Comparison of ENCODE assay signal across 14 mouse cellular contexts in genomic region chr17:69770046-69770445, GRCm38 (mm10).
DNase-seq lines count a peak whose midpoint lies in the region; ATAC-seq and TF ChIP-seq lines count a peak whose summit lies in the region.
"Had no signal": no experiment of that assay in that cellular context is flagged by ENCODE, and none has a peak within 500 bp of the region (broad histone marks: within the 10 kb centered on the region; RNA-seq: fewer than 3 reads in every experiment).

No protein-coding gene starts in this region.

- no peak for TF ChIP-seq CTCF in hindbrain, postnatal 0 days (IDR thresholded peaks at IDR 0.05; ENCODE audit: low read depth)

- H3K9me3 ChIP-seq in forebrain, embryonic 15.5 days: no peaks in the 10 kb centered on the region
- no peaks in the 10 kb centered on the region for H3K9me3 ChIP-seq in forebrain, embryonic 12.5 days
- H3K9me3 ChIP-seq in hindbrain, postnatal 0 days (ENCODE audit: low read length): no peaks in the 10 kb centered on the region
- H3K9me3 ChIP-seq: limb, embryonic 12.5 days; neural tube, embryonic 13.5 days had no signal

- no peaks in the 10 kb centered on the region for H3K27me3 ChIP-seq in forebrain, embryonic 15.5 days
- H3K27me3 ChIP-seq in forebrain, embryonic 12.5 days: no peaks in the 10 kb centered on the region
- H3K27me3 ChIP-seq in hindbrain, postnatal 0 days (ENCODE audit: insufficient read depth, low read length): no peaks in the 10 kb centered on the region
- H3K27me3 ChIP-seq: limb, embryonic 12.5 days; neural tube, embryonic 13.5 days had no signal

- no peaks in the 10 kb centered on the region for H3K36me3 ChIP-seq in forebrain, embryonic 15.5 days
- H3K36me3 ChIP-seq in forebrain, embryonic 12.5 days (replicated peaks): no peaks in the 10 kb centered on the region
- no peaks in the 10 kb centered on the region for H3K36me3 ChIP-seq in hindbrain, postnatal 0 days (ENCODE audit: insufficient read depth, low read length)
- H3K36me3 ChIP-seq: limb, embryonic 12.5 days; neural tube, embryonic 13.5 days had no signal

- no peak overlapping the region for H3K4me2 ChIP-seq in forebrain, embryonic 15.5 days (replicated peaks)
- no peak overlapping the region for H3K4me2 ChIP-seq in forebrain, embryonic 12.5 days
- no peak overlapping the region for H3K4me2 ChIP-seq in hindbrain, postnatal 0 days (ENCODE audit: low read depth, low read length)
- H3K4me2 ChIP-seq: limb, embryonic 12.5 days; neural tube, embryonic 13.5 days had no signal

- WGBS in forebrain, embryonic 15.5 days: 44% methylated on average over 4 of the region's 4 CpGs
- 64% methylated on average over 4 of the region's 4 CpGs for WGBS in forebrain, embryonic 12.5 days
- WGBS in hindbrain, postnatal 0 days: 61% methylated on average over 4 of the region's 4 CpGs

- H3K9ac ChIP-seq in forebrain, embryonic 15.5 days (replicated peaks): no peak overlapping the region
- H3K9ac ChIP-seq in forebrain, embryonic 12.5 days: no peak overlapping the region
- H3K9ac ChIP-seq in hindbrain, postnatal 0 days (replicated peaks; ENCODE audit: low read length): no peak overlapping the region
- H3K9ac ChIP-seq: limb, embryonic 12.5 days; neural tube, embryonic 13.5 days had no signal

- peak overlapping the region; percentile 81 for H3K27ac ChIP-seq in forebrain, embryonic 15.5 days (replicated peaks)
- no peak overlapping the region for H3K27ac ChIP-seq in forebrain, embryonic 12.5 days
- H3K27ac ChIP-seq in hindbrain, postnatal 0 days: no peak overlapping the region
- H3K27ac ChIP-seq: heart, adult 2 months; limb, embryonic 12.5 days; neural tube, embryonic 13.5 days had no signal

- ATAC-seq in forebrain, embryonic 15.5 days (replicated peaks): peak; percentile 88
- ATAC-seq in forebrain, embryonic 12.5 days (ENCODE audit: low FRiP score): no peak
- ATAC-seq in hindbrain, postnatal 0 days: no peak

- H3K4me3 ChIP-seq in forebrain, embryonic 15.5 days: no peak overlapping the region
- H3K4me3 ChIP-seq in forebrain, embryonic 12.5 days (replicated peaks): no peak overlapping the region
- no peak overlapping the region for H3K4me3 ChIP-seq in hindbrain, postnatal 0 days (ENCODE audit: low read length)
- H3K4me3 ChIP-seq: heart, adult 2 months; limb, embryonic 12.5 days; neural tube, embryonic 13.5 days had no signal

- H3K4me1 ChIP-seq in forebrain, embryonic 15.5 days: peaks cover 22% of the 10 kb centered on the region
- no peaks in the 10 kb centered on the region for H3K4me1 ChIP-seq in forebrain, embryonic 12.5 days
- H3K4me1 ChIP-seq in hindbrain, postnatal 0 days (ENCODE audit: insufficient read depth, low read length): no peaks in the 10 kb centered on the region
- H3K4me1 ChIP-seq: limb, embryonic 12.5 days; neural tube, embryonic 13.5 days had no signal

- peak; percentile 55 to 76 for DNase-seq in frontal cortex, postnatal 36 days (ENCODE audit: low spot score in 2 of 2)
- DNase-seq in left cerebral cortex, adult 9 months (ENCODE audit: low spot score in 2 of 2): peak; percentile 55 to 72
- DNase-seq in telencephalon, adult 2 months (ENCODE audit: low read depth, low spot score): peak; percentile 87
- DNase-seq in heart, postnatal 4 days: no peak
- no peak for DNase-seq in adrenal gland, adult (ENCODE audit: inconsistent age in 2 of 2, low spot score in 1 of 2)
- DNase-seq in hindbrain, postnatal 0 days (ENCODE audit: low spot score): no peak
- DNase-seq: B cell, adult 2 months; heart, adult 2 months; kidney, adult 18-20 months; lung, adult 2 months had no signal

Comparison
In these comparisons a context has a peak if more than half of its experiments do, and no peak if none do; other contexts are left out.
1. DNase-seq: peak in frontal cortex, postnatal 36 days (2 of 2), left cerebral cortex, adult 9 months (2 of 2) and telencephalon, adult 2 months (single experiment); none in heart, postnatal 4 days (single experiment), adrenal gland, adult (0 of 2) and hindbrain, postnatal 0 days (single experiment).